Mouse (Mus musculus): Measurements from ENCODE around the gene Larp1b.

Larp1b gene

DNA sequence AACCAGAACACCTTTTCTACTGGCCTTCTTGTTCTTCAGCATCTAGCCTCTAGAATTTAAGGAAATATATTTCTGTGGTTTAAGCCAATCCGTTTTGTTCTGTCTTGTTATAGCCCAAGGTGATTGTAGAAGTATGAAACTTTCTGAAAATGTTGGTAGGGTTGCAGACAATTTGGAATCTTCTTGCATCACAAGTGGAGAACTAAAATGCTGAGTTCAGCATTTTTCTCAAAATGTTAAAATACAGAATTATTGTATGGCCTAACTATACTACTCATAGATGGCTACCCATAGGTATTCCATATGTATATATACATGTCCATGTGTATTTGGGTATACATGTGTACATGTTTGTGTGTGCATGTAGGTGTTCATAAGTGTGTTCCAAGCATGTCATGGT lies 81.1 kb downstream of the Larp1b start:
- no peak for DNase-seq

DNA sequence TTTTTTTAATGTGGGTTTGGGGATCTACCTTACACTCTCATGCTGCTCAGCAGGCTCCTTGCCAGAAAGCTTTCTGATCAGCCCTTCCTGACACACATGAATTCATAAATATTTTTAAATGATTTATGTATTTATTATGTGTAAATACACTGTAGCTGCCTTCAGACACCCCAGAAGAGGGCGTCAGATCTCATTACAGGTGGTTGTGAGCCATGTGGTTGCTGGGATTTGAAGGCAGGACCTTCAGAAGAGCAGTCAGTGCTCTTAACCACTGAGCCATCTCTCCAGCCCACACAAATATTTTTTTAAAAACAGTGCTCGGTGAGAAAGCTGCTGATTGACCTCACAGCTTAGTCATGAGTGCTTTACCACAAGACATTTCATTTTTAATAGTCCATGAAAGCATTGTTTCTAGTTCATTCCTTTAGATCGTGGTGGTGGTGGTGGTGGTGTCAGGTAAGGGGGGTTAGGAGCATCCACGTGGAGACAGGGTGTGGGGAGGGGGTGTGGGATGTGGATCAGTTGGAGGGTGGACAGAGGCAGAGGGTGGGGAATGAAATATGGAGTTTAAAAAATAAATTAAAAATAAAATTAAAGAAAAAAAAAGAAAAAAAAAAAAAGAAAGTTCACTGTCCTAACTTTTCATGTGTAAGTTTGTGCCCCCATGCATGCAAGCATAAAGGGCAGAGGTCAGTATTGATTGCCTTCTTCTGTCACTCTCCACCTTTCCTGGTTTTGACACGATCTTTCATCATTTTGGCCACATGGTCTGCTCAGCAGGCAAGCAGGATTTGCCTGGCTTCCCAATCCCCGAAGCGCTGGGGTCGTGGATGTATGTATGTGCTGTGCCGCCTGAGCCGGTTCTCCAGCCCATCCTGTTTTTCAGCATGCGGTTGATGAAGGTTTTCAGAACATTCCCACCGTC lies 81.9 kb downstream of the Larp1b start:
- no peak for DNase-seq

DNA sequence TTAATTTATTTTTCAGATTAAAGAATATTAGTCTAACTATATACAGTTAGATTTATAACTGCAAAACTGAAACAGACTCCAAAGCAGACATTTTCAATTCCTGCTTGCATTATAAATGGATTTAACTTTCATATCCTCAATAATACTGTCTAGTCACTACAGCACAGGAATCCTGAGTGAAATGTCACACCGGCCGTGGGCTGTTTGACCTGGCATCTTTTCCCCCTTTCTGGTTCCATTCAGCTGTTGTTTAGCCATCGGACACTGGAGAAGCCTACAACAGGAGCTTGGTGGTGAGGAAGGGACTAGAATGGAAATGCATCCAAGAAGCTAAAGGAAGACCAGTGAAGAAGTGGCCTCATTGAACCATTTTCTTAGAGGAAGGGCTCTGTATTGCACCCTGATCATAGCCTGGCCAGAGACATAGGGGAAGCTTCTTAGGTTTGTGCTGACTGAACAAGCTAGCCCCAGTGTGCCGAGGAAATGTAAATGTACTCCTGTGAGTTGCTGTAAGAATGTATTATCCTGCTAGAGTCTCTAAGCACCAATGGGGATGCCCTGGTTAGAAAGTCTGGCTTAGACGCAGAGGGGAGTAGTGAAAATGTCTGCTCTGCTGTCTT lies 88.8 kb downstream of the Larp1b start:
- no peak for DNase-seq

DNA sequence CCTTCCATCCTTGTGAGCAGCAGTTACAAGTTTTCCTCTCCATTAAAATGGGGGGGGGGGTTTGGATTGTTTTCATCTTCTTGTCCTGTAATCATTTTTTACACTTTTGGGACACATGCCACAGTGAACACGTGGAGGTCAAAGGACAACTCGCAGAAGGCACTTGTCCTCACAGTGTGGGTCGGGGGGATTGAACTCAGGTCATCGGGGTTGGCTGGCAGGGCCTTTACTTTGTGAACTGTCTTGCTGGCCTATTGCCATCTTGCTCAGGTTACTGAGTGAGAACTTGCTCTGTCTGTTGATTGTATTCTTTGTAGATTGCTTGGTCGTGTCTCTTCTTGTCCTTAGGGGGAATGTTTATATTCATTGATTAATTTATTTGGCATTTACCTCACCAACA lies 91.6 kb downstream of the Larp1b start:
- no peak for DNase-seq

DNA sequence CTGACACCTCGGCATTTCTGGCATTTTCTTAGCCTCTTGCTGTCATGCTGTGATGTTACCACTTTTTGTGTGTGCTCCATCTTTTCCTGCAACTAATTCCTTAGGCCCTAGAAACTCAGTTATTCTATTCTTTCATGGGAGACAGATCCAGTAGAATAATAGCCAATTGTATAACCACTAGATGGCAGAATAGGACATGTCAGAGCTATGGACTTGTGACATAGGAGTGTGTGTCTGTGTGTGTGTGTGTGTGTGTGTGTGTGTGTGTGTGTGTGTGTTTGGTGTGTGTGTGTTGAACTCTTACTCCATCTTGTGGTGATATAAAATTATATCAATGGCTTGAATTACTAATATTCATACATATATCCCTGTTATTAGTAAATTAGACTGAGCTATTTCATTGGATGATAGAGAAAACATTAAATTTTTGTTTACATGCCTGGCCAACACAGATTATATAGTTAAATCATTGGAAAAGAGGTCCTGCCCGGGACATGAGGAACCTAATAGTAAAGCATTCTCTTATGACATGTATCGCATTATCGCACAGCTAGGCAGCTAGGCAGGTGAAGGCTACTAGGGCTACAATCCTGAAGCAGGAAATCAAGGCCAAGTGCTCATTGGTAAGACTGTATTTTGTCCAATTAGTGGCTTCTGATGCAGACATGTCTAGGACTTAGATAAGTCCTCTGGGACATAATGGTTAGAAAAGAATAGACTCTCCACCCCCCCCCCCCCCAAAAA lies 92.7 kb downstream of the Larp1b start:
- peak; percentile 69 for DNase-seq

DNA sequence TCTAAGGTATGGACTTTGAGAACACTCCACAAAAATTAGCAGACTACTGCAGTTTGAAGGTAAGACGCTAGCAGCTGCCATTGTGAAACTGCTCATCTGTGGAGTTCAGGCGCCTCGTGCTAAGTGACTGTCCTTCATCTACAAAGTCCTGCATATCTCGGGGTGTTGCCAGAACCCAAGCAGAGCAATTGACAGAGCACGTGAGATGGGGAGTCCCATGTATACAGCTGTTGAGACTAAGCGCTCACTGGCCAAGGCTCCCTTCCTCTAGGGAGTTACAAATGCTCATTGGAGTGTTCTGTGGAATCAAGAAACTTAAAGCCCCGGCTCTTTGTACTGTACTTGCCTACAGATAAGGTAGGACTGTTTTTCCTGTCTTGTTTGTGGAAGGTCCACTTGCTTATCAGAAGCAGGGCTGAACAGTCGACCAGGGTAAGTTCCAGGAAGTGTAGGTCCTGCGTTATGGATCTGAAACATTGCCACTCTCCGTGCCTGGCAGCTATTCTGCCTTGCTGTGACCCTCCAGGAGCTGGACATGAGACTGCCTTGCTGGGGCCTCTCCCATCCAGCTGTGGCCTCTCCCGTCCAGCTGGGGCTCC lies 94.2 kb downstream of the Larp1b start:
- DNase-seq = no peak

DNA sequence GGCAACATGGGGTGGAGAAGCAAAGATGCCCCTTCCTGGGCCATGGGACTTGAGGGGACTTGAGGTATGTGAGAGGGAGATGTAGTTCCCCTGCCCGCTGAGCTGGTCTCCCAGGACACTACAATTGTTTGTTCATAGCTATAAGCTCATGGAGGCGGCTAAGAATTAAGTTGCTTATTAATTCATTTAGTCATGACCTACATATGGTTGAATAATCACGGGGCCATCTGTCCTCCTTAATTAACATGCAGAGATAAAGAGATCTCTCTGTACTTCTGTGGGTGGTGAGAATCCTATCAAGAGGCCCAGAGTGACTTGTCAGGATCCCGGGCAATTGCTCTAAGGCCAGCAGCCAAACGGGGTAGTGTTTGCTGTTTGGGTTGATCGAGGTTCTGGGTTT lies 98.2 kb downstream of the Larp1b start:
- DNase-seq = no peak

DNA sequence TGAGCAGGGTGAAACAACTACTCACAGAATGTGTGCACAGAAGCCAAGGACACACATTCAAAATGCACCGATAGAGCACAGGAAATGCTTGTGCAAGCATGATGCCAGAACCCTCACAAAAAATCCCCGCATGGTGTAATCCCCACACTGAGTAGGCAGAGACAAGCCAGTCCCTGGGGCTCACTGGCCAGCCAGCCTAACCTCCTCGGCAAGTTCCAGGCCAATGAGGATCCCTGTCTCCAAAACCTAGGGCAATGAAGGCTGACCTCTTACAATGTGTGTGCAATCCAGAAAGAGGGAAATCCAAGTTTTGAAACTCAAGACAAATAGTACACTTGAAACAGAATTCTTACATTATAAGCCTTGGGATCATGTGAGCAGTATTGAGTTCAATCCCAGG lies 103.7 kb downstream of the Larp1b start:
- no peak for DNase-seq

DNA sequence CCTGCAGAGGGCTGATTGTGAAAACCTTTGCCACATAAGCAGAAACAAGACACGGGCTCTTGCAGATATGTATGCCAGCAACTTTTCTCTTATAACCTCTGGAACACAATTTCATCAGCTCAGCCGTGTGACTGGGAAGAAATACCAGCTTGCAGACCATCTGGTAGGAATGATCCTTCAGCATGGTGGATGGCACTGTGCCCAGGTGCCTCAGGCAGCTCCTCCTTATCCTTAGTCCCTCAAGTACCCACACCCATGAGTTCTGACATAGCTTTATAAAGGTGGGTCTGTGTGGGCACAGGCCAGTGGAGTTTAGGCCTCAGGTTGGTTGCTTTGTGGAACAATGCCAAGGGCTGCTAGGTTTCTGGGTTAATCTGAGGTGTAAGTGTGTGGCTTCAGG lies 108.8 kb downstream of the Larp1b start:
- DNase-seq = peak; percentile 24

DNA sequence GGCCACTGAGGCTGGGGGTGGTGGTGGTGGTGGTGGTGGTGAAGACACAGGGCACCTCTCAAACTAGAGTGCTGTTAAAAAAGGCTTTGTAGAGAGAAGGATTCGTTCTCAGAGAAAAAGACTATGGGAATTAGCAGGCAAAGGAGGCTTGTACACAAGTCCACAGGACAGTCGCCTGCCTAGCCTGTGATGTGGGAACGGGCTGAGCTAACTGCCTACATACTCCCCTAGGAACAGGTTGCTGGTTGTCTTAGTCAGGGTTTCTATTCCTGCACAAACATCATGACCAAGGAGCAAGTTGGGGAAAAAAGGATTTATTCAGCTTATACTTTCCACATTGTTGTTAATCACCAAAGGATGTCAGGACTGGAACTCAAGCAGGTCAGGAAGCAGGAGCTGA lies 109.6 kb downstream of the Larp1b start:
- DNase-seq = no peak

DNA sequence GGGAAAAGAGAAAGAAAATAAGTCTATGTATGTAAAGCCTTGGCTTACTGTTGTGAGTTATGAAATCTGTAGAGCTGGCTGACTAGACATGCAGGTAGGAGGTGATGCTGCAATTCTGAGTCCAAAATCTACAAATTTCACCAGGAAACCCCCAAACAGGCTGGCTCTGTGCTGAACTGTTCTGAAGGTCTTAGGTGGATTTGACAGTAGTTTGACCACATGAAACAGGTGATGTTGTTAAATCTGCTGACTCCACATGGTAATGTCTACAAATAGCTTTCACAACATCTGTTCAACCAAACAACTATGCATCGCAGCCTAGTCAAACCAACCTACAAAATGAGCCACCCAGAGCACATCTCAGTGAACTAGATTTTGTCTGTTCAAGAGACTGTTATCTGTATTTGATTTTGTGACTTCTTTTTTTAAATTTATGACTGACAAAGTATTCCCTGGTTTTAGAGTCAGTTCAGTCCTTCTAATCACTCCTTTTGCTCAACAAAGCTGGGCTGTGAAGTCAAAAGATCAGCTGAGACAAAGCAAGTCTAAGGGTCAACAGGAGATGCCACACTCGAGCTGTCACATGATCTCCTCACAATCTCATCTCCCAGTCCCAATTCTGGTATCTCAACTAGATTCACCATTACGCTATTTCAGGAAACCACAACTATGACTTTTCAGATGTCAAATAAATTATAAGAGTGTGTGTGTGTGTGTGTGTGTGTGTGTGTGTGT lies 112.4 kb downstream of the Larp1b start:
- DNase-seq = no peak

DNA sequence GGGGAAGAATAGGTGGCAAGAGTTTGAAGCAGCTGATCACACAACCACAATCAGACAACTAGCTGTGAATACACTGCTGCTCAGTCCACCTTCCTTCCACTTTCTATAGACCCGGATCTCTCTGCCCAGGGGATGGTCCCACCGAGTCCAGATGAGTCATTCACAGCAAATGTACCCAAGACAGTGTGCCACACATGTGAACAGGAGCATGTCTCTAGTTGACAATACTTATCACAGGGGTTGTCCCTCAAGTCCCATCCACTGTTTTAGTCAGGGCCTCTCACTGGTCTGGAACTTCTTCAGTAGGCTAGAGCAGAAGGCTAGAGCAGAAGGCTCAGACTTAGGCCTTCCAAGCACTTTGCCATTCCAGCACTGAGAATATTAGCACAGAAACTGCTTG lies 113.1 kb downstream of the Larp1b start:
- DNase-seq = no peak

DNA sequence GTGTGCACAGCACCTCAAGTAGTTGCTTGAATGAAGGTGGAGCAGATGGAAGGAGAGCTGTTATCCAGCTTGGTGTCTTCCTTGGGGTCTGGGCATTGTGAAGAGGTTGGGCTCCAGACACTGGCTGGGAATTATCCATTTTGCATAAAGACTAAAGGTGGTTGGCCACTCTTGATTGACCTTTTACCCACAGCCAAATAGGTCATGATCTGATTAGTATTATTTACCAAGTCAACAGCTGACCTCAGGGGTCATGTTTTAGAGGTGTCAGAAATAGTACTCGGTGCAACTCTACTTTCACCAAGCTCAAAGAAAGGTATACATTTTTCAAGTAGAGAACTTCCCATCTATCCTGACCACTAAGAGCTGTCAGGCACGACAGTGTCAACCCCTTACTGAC lies 115.7 kb downstream of the Larp1b start:
- no peak for DNase-seq

DNA sequence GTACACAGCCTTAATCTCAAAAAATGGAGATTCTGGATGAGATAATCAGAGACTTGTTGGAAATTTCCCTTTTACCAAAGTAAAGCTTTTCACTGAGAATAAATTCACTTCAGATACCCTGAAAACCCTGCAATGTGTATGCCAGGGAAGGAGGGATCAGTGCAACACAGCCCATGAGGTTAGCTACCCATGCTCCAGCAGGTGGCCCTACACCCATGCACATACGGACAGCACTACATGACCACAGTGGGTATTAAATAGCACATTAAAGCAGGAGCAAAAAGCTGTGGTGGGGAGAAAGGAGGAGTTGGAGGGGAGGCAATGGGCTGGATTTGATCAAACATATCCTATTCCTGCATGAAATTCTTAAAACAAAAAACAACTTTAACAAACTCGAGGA lies 120.9 kb downstream of the Larp1b start:
- peak; percentile 2 for DNase-seq

DNA sequence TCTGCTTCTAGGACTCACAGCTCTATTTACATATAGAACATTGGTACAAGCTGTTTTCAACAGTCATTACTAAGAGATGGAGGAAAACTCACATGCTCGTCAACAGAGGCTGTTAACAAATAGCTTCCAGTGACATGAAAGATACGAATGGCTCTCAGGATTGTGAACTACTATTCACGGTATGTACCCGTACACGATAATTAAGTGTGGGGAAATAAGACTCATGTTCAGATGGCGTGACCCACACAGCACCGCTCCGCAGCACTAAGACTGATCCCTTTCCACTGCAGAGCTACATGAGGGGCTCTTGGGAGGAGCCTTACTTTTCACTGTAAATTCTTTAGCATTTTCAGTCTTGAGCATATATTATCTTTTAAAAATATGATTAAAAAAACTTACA lies 125.7 kb downstream of the Larp1b start:
- DNase-seq = no peak

DNA sequence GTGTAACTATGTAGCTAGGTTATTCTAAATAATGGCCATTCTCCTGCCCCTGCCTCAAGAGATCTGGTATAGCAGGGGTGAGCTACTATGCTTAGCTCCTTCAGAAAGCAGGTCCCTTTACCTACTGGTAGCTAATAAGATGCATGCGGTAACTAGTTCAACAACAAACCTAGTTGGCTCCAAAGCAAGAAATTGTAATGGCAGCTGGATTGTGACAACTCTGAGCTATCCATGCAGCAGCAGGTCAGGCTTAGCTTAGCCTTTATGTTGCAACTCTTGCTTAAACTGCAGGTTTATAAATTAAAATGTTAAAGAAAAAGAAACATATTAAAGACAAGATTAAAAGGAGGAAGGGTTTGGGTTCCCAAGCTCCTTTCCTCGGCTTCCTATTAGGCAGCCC lies 129.0 kb downstream of the Larp1b start:
- DNase-seq = no peak

DNA sequence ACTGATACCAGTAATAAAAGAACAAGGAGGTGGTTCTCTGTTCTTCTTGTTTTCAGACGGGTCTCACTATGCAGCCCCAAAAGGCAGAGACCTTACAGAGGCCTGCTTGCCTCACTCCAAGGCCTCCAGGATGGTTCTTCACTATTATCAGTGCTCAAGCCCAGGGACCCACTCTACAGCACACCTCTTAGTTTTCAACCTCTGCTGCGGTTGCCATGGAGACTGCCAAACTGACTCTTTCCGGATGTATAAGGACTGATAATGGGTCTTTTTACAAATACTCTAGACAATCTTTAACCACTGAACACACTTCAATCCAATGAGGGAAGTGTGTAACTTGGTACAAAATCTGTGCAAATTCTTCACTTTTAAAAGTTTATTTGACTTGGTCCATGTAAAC lies 131.1 kb downstream of the Larp1b start:
- DNase-seq = no peak

DNA sequence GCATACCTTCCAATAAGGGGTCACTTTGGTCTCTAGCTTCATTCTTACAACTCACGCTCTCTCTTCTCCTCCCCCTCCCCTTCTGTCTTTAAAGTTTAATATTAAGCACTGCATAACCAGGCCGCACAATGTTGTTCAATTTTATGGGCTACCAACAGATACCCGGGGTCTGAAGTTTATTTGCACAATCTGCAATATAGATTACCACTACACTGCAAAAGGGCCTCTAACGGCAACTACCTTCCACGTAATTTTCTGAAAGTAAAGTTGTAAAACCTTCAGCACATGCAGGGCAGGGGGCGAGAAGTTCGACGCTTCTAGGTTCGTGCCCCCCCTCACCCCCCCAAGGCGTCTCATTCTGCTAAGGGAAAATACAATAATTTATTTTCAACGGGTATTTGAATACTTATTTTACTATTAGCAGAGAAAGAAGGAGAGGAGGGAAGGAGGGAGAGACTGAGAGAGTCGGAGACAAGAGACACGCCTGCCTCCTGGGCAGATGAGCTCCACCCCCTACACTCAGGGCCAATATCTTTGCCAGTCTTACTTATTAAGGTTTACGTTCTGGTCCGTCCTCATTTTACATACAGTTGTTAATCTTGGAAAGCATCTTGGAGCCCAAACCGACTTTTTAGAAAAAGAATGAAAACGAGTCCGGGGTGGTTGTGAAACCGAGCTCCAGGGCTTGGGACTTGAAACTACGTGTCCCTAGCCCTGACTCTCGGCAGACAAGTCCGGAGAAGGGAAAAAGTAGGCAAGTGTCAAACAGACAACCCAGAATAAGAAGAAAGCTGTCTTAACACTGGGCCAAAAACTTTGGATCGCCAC lies 132.1 kb downstream of the Larp1b start:
- DNase-seq = peak; percentile 32

DNA sequence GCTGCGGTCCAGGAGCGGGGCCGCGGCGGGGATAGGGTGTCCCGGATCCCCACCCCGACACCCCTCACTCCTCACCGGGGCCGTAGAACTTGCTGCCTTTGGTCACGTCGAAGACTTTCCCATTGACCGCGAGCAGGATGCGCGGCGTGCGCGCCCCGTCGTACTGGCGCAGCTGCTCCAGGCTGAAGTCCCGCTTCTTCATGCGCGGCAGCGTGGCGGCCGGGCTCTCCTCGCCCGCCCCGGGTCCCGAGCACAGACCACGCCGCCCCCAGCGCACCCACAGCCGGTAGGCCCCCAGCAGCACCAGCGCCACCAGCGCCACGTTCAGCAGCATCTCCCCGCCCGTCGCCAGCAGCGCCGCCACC lies 132.9 kb downstream of the Larp1b start:
- DNase-seq = no peak

DNA sequence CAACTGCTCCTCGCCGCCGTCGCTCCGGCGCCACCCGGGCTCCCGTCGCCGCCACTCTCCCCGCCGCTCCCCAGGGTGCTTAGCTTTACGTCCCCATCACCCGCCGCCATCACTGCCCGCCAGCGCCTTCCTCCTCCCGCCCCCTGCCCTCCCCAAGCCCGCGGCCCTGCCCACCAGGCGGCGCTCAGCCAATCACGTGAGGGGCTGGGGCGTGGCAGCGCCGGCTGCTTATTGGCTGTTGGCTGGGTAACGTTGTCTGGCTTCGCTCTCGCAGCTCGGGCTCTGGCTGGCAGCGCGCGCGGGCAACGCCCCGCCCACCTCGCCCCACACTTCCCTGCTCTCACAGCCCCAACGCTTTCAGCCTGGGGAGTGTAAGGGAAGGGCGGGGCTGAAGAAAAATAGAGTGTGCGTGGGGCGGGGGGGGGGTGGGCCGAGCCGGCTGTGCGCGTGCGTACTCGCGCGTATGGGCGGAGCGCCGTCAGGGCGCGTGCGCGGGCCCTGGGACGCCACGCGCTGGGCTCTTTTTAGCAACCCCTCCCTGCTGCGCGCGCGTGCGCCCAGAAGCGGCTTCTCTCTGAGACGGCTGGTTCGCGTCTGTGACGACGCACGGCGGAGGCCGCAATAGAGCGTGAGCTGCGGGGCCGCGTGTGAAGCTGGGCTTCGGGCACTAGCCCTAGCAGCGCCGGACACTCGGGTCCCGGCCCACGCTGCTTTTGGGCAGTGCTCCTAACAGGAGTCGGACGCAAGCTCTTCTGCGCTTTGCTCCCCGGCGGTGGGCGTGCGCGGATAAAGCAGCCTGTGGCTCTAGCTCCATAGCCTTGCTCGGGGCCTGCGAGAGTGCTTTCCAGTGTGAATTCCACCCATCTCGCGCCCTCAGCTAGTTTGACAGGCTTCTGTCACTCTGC lies 133.5 kb downstream of the Larp1b start, which contains the start of gene Pgrmc2:
Pgrmc2 (minus strand) TSS at position 162 of the 905 bp plus-strand sequence.
- DNase-seq = peak; percentile 98

DNA sequence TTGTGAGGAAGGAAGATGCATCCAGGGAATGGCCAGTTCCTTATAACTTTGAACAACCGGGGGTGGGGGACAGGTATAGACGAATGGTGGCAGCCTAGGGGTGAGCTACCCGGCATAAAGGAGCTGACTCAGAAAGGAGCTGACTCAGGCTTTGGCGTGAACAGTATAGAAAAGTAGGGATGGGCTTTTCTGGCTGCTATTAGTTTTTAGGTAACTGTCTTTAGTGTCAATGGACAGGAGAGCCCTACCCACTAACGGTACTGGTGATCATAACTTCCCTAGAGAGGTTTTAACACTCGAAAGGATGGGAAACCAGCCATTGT lies 134.1 kb downstream of the Larp1b start:
- no peak for DNase-seq

Measured in lung, postnatal 10 days (tissue).